Mouse (Mus musculus) erythroblast, adult 5-6 weeks (primary cell): ENCODE data around the gene Zbtb37. TPM values are rescaled to one million over a fixed set of nuclear protein-coding genes. Genes with fewer than 3 reads are reported as not detected.
A peak's percentile ranks its signal among the peaks of the same experiment; 100 is the strongest.

Experiments used
- ATAC-seq: replicated peaks from 2 replicates; pipeline ENCODE4 v1.8.0; 2016; ENCODE audit warnings: moderate number of reproducible peaks, mild to moderate bottlenecking, moderate TSS enrichment, inconsistent platforms; ENCODE audit not compliant: poor library complexity, low FRiP score, severe bottlenecking
- total RNA-seq, 2 experiments: library from RNA; stranded (forward) in 1 of 2; stranded (reverse) in 1 of 2; fragments of 150-400 nt in 1 of 2; fragments of 200-764, 138-1000 nt in 1 of 2; gene quantifications; 2 replicates each; pipeline versions ENCODE4 v1.2.3 to v1.2.4; 2015 to 2017; ENCODE audit warnings: low replicate concordance in 2 of 2

Zbtb37 gene
- total RNA-seq (2015; ENCODE audit: low replicate concordance) (1.3 and 2.9 TPM in 2 replicates), total RNA-seq (2017; ENCODE audit: low replicate concordance) (1.7 and 2.6 TPM in 2 replicates)

- ATAC-seq: peak; percentile 86
Observed at GRCm38 (mm10) chr1:161034435-161035280, at the start of gene Zbtb37. TSS of gene Zbtb37 (minus strand) at chr1:161034849.

GRCm38 (mm10) chr1:161077243-161077642, 42.6 kb upstream of the Zbtb37 start:
- ATAC-seq: no peak

- no peak for ATAC-seq
Observed at GRCm38 (mm10) chr1:161076238-161076637, 41.6 kb upstream of the Zbtb37 start.

GRCm38 (mm10) chr1:161071272-161071620, 36.6 kb upstream of the Zbtb37 start:
- peak; percentile 10 for ATAC-seq

- ATAC-seq: peak; percentile 92
Observed at GRCm38 (mm10) chr1:161070352-161071271, 36.0 kb upstream of the Zbtb37 start, which contains the start of the genes Dars2 and Cenpl. TSS of gene Dars2 (minus strand) at chr1:161070658. TSS of gene Cenpl (plus strand) at chr1:161070713.

- ATAC-seq: no peak
Observed at GRCm38 (mm10) chr1:161063351-161063750, 28.7 kb upstream of the Zbtb37 start.

- ATAC-seq: no peak
Observed at GRCm38 (mm10) chr1:161057164-161057563, 22.5 kb upstream of the Zbtb37 start.

GRCm38 (mm10) chr1:161046972-161047371, 12.3 kb upstream of the Zbtb37 start:
- ATAC-seq: no peak

GRCm38 (mm10) chr1:161041261-161042020, 6.8 kb upstream of the Zbtb37 start:
- ATAC-seq: no peak

- no peak for ATAC-seq
Observed at GRCm38 (mm10) chr1:161040855-161041254, 6.2 kb upstream of the Zbtb37 start.

- ATAC-seq: no peak
Observed at GRCm38 (mm10) chr1:161040426-161040770, 5.7 kb upstream of the Zbtb37 start.

GRCm38 (mm10) chr1:161039741-161040425, 5.2 kb upstream of the Zbtb37 start:
- ATAC-seq: no peak

GRCm38 (mm10) chr1:161038968-161039721, 4.5 kb upstream of the Zbtb37 start:
- no peak for ATAC-seq

- ATAC-seq: no peak
Observed at GRCm38 (mm10) chr1:161038004-161038403, 3.4 kb upstream of the Zbtb37 start.

GRCm38 (mm10) chr1:161037599-161037998, 3.0 kb upstream of the Zbtb37 start:
- no peak for ATAC-seq

GRCm38 (mm10) chr1:161037026-161037425, 2.4 kb upstream of the Zbtb37 start:
- no peak for ATAC-seq

GRCm38 (mm10) chr1:161036411-161036841, 1.8 kb upstream of the Zbtb37 start:
- no peak for ATAC-seq

- peak; percentile 32; the same call in 1 of the 2 replicates for ATAC-seq
Observed at GRCm38 (mm10) chr1:161035786-161036404, 1.2 kb upstream of the Zbtb37 start.
